Mouse (Mus musculus): Measurements from ENCODE around the gene Rapgef5. TPM values are rescaled to one million over a fixed set of nuclear protein-coding genes. Genes with fewer than 3 reads are reported as not detected.

The Rapgef5 gene
- total and polyA plus RNA-seq, 3 experiments, result 4.2 to 6.8 (median 4.8) TPM

- Histone ChIP-seq H3K4me1 (ENCODE audit: control insufficient read depth in 1 of 2, insufficient read depth in 2 of 2) (peaks cover 5 to 68% of the 10 kb centered on the region in 2 experiments), H3K27me3 (replicated peaks) (no peaks in the 10 kb centered on the region), H3K4me3 (replicated peaks in 1 of 3; ENCODE audit: low read depth in 2 of 3, low read length in 2 of 3, poor library complexity in 1 of 3) (no peak overlapping the region), H3K4me2 (ENCODE audit: insufficient read depth, low read depth, poor library complexity, severe bottlenecking) (no peak overlapping the region), H3K27ac (ENCODE audit: insufficient read depth, low read depth) (no peak overlapping the region), H3K79me2 (replicated peaks; ENCODE audit: control insufficient read depth, extremely low read depth, insufficient read depth, poor library complexity, severe bottlenecking) (no peaks in the 10 kb centered on the region), H3K36me3 (replicated peaks in 1 of 2; ENCODE audit: control insufficient read depth in 1 of 2, insufficient read depth in 1 of 2, low read length in 1 of 2) (no peaks in the 10 kb centered on the region), H3K9ac (ENCODE audit: insufficient read depth, low read depth) (no peak overlapping the region), H3K9me3 (replicated peaks; ENCODE audit: low read length) (no peaks in the 10 kb centered on the region)
- DNase-seq (ENCODE audit: extremely low read depth), result no peak
- dilution Hi-C loops (cut with MboI; ENCODE audit: extremely low pct_ligation_motif_present, extremely low pct_unique_long_range_greater_than_20kb, low sequenced_read_pairs), result no loop called here
- in situ Hi-C loops (cut with MboI; ENCODE audit: low pct_ligation_motif_present, low pct_unique_long_range_greater_than_20kb, low sequenced_read_pairs), result loop anchor here (25.0 kb wide), 1 partner anchor 132 kb away; no protein-coding TSS in a partner anchor
- TF ChIP-seq MAZ (IDR thresholded peaks at IDR 0.05; ENCODE audit: low read depth, low read length), result no peak
- TF ChIP-seq CHD1 (IDR thresholded peaks at IDR 0.05; ENCODE audit: low read depth, low read length), result no peak
- no peak for TF ChIP-seq UBTF (IDR thresholded peaks at IDR 0.05; ENCODE audit: low read depth, low read length)
- TF ChIP-seq MEF2A (IDR thresholded peaks at IDR 0.05; ENCODE audit: borderline replicate concordance, low read depth, low read length), result no peak
- TF ChIP-seq CHD2 (IDR thresholded peaks at IDR 0.05; ENCODE audit: low read length), result no peak
- TF ChIP-seq CTCF (conservative IDR thresholded peaks at IDR 0.05 in 1 of 2, IDR thresholded peaks at IDR 0.05 in 1 of 2; ENCODE audit: low read depth in 2 of 2, low read length in 2 of 2), result no peak; a peak in 1 of 4 replicates
- TF ChIP-seq SMC3 (IDR thresholded peaks at IDR 0.05; ENCODE audit: low read depth, low read length), result no peak
- no peak for TF ChIP-seq JUN (IDR thresholded peaks at IDR 0.05; ENCODE audit: insufficient read depth, low read depth, low read length)
- TF ChIP-seq JUND (conservative IDR thresholded peaks at IDR 0.05; ENCODE audit: low read depth, low read length), result no peak
- TF ChIP-seq RCOR1 (conservative IDR thresholded peaks at IDR 0.05; ENCODE audit: low read depth, low read length), result no peak
- TF ChIP-seq ELF1 (IDR thresholded peaks at IDR 0.05; ENCODE audit: low read depth, low read length), result no peak
- TF ChIP-seq E2F4 (IDR thresholded peaks at IDR 0.05; ENCODE audit: insufficient replicate concordance, low read depth, low read length), result no peak
- TF ChIP-seq PAX5 (IDR thresholded peaks at IDR 0.05; ENCODE audit: low read length), result no peak
- no peak for TF ChIP-seq TCF12 (IDR thresholded peaks at IDR 0.05; ENCODE audit: low read depth, low read length)
- no peak for TF ChIP-seq MYC (IDR thresholded peaks at IDR 0.05; ENCODE audit: low read depth, low read length)
- TF ChIP-seq ZNF384 (IDR thresholded peaks at IDR 0.05; ENCODE audit: low read depth, low read length), result no peak
- no peak for TF ChIP-seq MAFK (IDR thresholded peaks at IDR 0.05; ENCODE audit: insufficient replicate concordance, low read length)
- TF ChIP-seq POLR2A (IDR thresholded peaks at IDR 0.05; ENCODE audit: low read depth, low read length), result no peak
- no peak for TF ChIP-seq USF2 (conservative IDR thresholded peaks at IDR 0.05; ENCODE audit: low read depth, low read length)
- no peak for TF ChIP-seq MAX (IDR thresholded peaks at IDR 0.05; ENCODE audit: low read length)
These were observed 53.4 kb downstream of the Rapgef5 start for GRCm38 (mm10) chr12:117569671-117570070.

GRCm38 (mm10) chr12:117584256-117584655 is 68.0 kb downstream of the Rapgef5 start:
- Histone ChIP-seq H3K4me3 (replicated peaks in 1 of 3; ENCODE audit: low read depth in 2 of 3, low read length in 2 of 3, poor library complexity in 1 of 3) (no peak overlapping the region), H3K36me3 (replicated peaks in 1 of 2; ENCODE audit: control insufficient read depth in 1 of 2, insufficient read depth in 1 of 2, low read length in 1 of 2) (peaks cover 0 to 7% of the 10 kb centered on the region in 2 experiments), H3K9me3 (replicated peaks; ENCODE audit: low read length) (no peaks in the 10 kb centered on the region), H3K27me3 (replicated peaks) (no peaks in the 10 kb centered on the region), H3K4me2 (ENCODE audit: insufficient read depth, low read depth, poor library complexity, severe bottlenecking) (no peak overlapping the region), H3K4me1 (ENCODE audit: control insufficient read depth in 1 of 2, insufficient read depth in 2 of 2) (peaks cover 0 to 15% of the 10 kb centered on the region in 2 experiments; a peak in 2 of 4 replicates), H3K27ac (ENCODE audit: insufficient read depth, low read depth) (no peak overlapping the region), H3K79me2 (replicated peaks; ENCODE audit: control insufficient read depth, extremely low read depth, insufficient read depth, poor library complexity, severe bottlenecking) (no peaks in the 10 kb centered on the region), H3K9ac (ENCODE audit: insufficient read depth, low read depth) (no peak overlapping the region)
- no peak for TF ChIP-seq ELF1 (IDR thresholded peaks at IDR 0.05; ENCODE audit: low read depth, low read length)
- TF ChIP-seq GABPA (IDR thresholded peaks at IDR 0.05; ENCODE audit: insufficient replicate concordance, low read depth, low read length), result no peak
- no peak for TF ChIP-seq NELFE (IDR thresholded peaks at IDR 0.05; ENCODE audit: low read depth, low read length)
- TF ChIP-seq RCOR1 (conservative IDR thresholded peaks at IDR 0.05; ENCODE audit: low read depth, low read length), result no peak
- TF ChIP-seq PAX5 (IDR thresholded peaks at IDR 0.05; ENCODE audit: low read length), result no peak
- TF ChIP-seq TBP (conservative IDR thresholded peaks at IDR 0.05; ENCODE audit: low read depth, low read length), result no peak
- no peak for TF ChIP-seq CHD1 (IDR thresholded peaks at IDR 0.05; ENCODE audit: low read depth, low read length)
- TF ChIP-seq MAZ (IDR thresholded peaks at IDR 0.05; ENCODE audit: low read depth, low read length), result no peak
- no peak for TF ChIP-seq SMC3 (IDR thresholded peaks at IDR 0.05; ENCODE audit: low read depth, low read length)
- TF ChIP-seq USF2 (conservative IDR thresholded peaks at IDR 0.05; ENCODE audit: low read depth, low read length), result no peak
- TF ChIP-seq POLR2A (IDR thresholded peaks at IDR 0.05; ENCODE audit: low read depth, low read length), result no peak
- no peak for TF ChIP-seq HCFC1 (IDR thresholded peaks at IDR 0.05; ENCODE audit: low read depth, low read length)
- no peak for TF ChIP-seq CHD2 (IDR thresholded peaks at IDR 0.05; ENCODE audit: low read length)
- TF ChIP-seq TCF12 (IDR thresholded peaks at IDR 0.05; ENCODE audit: low read depth, low read length), result no peak
- no peak for TF ChIP-seq EP300 (IDR thresholded peaks at IDR 0.05; ENCODE audit: low read length)
- in situ Hi-C loops (cut with MboI; ENCODE audit: low pct_ligation_motif_present, low pct_unique_long_range_greater_than_20kb, low sequenced_read_pairs), result loop anchor here (10.0 kb wide), 1 partner anchor 181 kb away; no protein-coding TSS in a partner anchor
- DNase-seq (ENCODE audit: extremely low read depth), result no peak
- dilution Hi-C loops (cut with MboI; ENCODE audit: extremely low pct_ligation_motif_present, extremely low pct_unique_long_range_greater_than_20kb, low sequenced_read_pairs), result no loop called here

Measured in CH12.LX (cell line).